Mouse (Mus musculus) colon, adult 2 months (tissue): ENCODE results near the gene Nanos1. TPM values are rescaled to one million over a fixed set of nuclear protein-coding genes. Genes with fewer than 3 reads are reported as not detected.

Experiments used
- polyA plus RNA-seq: library from polyadenylated mRNA; depleted of rRNA; stranded (reverse); fragments of >200 nt; gene quantifications from 2 replicates; pipeline ENCODE4 v1.2.3, GENCODE M21; 2012; rRNA removed

Gene Nanos1
- 0.67 and 0.74 TPM in 2 replicates for polyA plus RNA-seq

DNA sequence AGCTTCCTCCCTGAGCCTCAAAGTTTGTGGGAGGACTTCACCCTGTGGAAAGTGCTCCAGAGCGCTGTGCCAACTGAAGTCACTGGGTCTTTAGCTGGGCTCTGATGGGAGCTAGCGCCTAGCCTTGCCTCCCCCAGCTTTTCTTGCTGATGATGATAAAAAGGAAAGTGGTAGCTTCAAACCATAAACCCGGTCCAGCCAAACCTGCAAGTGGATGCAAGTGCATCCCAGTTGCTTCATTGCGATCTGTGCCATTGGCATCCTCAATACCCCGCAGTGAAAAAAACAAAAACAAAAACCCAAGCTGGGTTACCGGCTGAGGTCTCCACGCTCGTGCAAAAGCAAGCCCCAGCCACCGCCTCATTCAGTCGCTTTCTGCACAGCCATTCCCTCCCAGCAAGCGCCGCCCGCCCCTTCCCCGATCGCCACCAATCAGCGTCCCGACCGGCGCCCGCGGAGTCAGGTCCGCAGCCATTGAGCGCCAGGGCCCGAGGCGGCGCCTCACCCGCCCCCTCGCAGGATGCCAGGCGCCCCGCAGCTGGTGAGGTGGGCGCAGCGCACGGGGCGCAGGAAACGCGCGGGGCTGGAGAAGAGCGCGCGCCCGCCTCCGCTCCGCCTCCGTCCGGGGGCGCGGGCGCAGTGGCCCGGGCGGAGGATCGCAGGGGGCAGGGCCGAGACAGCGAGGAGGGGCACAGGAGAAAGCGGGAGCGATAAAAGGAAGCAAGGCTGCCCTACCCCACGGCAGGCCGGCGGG is at the start of gene Nanos1:
TSS of gene Nanos1 (plus strand) at position 550 of the 754 bp plus-strand sequence.

DNA sequence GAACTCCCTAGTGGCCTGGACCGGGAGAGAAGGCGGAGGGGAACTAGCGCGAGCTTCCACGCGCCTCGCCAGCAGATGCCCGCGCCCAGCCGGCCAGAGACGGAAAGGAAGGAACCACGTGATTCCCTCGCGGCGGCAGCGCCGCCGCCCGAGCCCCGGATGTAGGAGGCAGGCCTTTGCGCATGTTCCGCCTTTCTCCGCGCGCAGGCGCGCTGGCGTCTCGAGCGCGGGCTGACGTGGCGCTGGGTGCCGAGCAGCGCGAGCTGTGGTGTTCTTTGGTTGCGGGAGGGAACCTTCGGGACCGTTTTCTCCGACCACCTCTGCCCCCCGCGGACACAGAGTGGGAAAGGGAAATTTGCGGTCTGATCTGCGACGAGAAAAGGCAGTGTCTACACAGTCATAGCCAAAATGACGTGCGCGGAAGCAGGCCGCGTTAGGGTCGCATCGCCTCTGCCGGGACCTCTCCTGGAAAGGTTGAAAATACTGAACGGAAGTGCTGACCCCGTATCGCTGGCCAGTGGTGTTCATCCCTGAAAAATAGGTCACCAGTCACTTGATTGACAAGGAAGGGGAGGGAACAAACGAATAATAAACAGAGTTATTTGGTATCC is 34.9 kb downstream of the Nanos1 start, which contains the start of gene Eif3a:
TSS of gene Eif3a (minus strand) at position 108 of the 611 bp plus-strand sequence.

Other genes starting within 250 kb of the Nanos1 start
- 16.1 and 17.2 TPM in 2 replicates for gene Cacul1, start 175.0 kb upstream of the Nanos1 start, polyA plus RNA-seq
- gene Eif3a, start 34.7 kb downstream of the Nanos1 start, polyA plus RNA-seq = 12.4 and 16.0 TPM in 2 replicates
- 3.9 and 6.2 TPM in 2 replicates for gene Fam45a, start 55.6 kb downstream of the Nanos1 start, polyA plus RNA-seq
- gene Sfxn4, start 105.5 kb downstream of the Nanos1 start, polyA plus RNA-seq = 0.29 and 0.30 TPM in 2 replicates
- gene Prdx3, start 118.6 kb downstream of the Nanos1 start, polyA plus RNA-seq = 95.1 and 106 TPM in 2 replicates
- 1.6 TPM in 2 replicates for gene Grk5, start 133.8 kb downstream of the Nanos1 start, polyA plus RNA-seq